ENCODE assay signal across 15 mouse cellular contexts in genomic region chr17:71014911-71015310, GRCm38 (mm10). TPM values are rescaled to one million over a fixed set of nuclear protein-coding genes. Genes with fewer than 3 reads are reported as not detected.
DNase-seq lines count a peak whose midpoint lies in the region; ATAC-seq and TF ChIP-seq lines count a peak whose summit lies in the region.
"Had no signal": no experiment of that assay in that cellular context is flagged by ENCODE, and none has a peak within 500 bp of the region (broad histone marks: within the 10 kb centered on the region; RNA-seq: fewer than 3 reads in every experiment).

No protein-coding gene starts in this region.

- H3K9me3 ChIP-seq in heart, embryonic 10.5 days = no peaks in the 10 kb centered on the region
- H3K9me3 ChIP-seq in kidney, postnatal 0 days (replicated peaks; ENCODE audit: low read length) = no peaks in the 10 kb centered on the region
- H3K9me3 ChIP-seq in heart, embryonic 14.5 days (ENCODE audit: control insufficient read depth, low read length) = no peaks in the 10 kb centered on the region
- H3K9me3 ChIP-seq: hindbrain, embryonic 15.5 days; limb, embryonic 13.5 days; liver, embryonic 15.5 days; midbrain, embryonic 13.5 days had no signal

- no peak overlapping the region for H3K4me3 ChIP-seq in heart, embryonic 10.5 days
- H3K4me3 ChIP-seq in kidney, postnatal 0 days (replicated peaks; ENCODE audit: low read depth, low read length) = no peak overlapping the region
- H3K4me3 ChIP-seq in heart, embryonic 14.5 days (ENCODE audit: control insufficient read depth in 1 of 2, insufficient read depth in 1 of 2, low read depth in 1 of 2, low read length in 2 of 2) = no peak overlapping the region
- no peak overlapping the region for H3K4me3 ChIP-seq in lung, adult 2 months (replicated peaks; ENCODE audit: extremely low read depth, low read depth, low read length)
- H3K4me3 ChIP-seq: hindbrain, embryonic 15.5 days; limb, embryonic 13.5 days; liver, embryonic 15.5 days; midbrain, embryonic 13.5 days had no signal

- H3K4me1 ChIP-seq in heart, embryonic 10.5 days = peaks cover 33% of the 10 kb centered on the region
- peaks cover 10% of the 10 kb centered on the region for H3K4me1 ChIP-seq in kidney, postnatal 0 days (replicated peaks; ENCODE audit: insufficient read depth, low read length)
- peaks cover 9 to 15% of the 10 kb centered on the region in 2 experiments for H3K4me1 ChIP-seq in heart, embryonic 14.5 days (ENCODE audit: control insufficient read depth in 2 of 2, insufficient read depth in 2 of 2, low read length in 2 of 2)
- peaks cover 3% of the 10 kb centered on the region for H3K4me1 ChIP-seq in lung, adult 2 months (ENCODE audit: control insufficient read depth, insufficient read depth, low read length)
- H3K4me1 ChIP-seq: liver, embryonic 15.5 days had no signal

- no peak for DNase-seq in heart, embryonic 10.5 days (ENCODE audit: low spot score)
- DNase-seq in heart, adult 8-10 months (ENCODE audit: low spot score) = no peak
- no peak for DNase-seq in kidney, postnatal 0 days (ENCODE audit: low spot score)
- no peak for DNase-seq in kidney, postnatal 36 days
- DNase-seq in retina, postnatal 1 day = peak; percentile 56
- no peak for DNase-seq in lung, adult 2 months
- DNase-seq: cerebellum, adult 18-20 months; right cerebral cortex, postnatal 25 days; thymus, adult 2 months had no signal

- no peak for ATAC-seq in kidney, postnatal 0 days (replicated peaks; ENCODE audit: low FRiP score, low read depth)
- ATAC-seq in heart, embryonic 14.5 days (ENCODE audit: insufficient number of reproducible peaks, insufficient read depth, low FRiP score, low read depth) = no peak
- ATAC-seq: forebrain, embryonic 14.5 days; midbrain, embryonic 13.5 days had no signal

- 40% methylated on average over 5 of the region's 5 CpGs for WGBS in heart, embryonic 10.5 days
- WGBS in kidney, postnatal 0 days = 27% methylated on average over 5 of the region's 5 CpGs
- WGBS in heart, embryonic 14.5 days = 16% methylated on average over 5 of the region's 5 CpGs
- WGBS in lung, adult 2 months = 50% methylated on average over 5 of the region's 5 CpGs

- no peak for TF ChIP-seq CTCF in kidney, postnatal 0 days (IDR thresholded peaks at IDR 0.05; ENCODE audit: low read depth)
- no peak for TF ChIP-seq CTCF in lung, adult 2 months (IDR thresholded peaks at IDR 0.05; ENCODE audit: insufficient read depth, low read length)

- H3K4me2 ChIP-seq in kidney, postnatal 0 days (ENCODE audit: low read length) = no peak overlapping the region
- H3K4me2 ChIP-seq in heart, embryonic 14.5 days (ENCODE audit: low read length) = peak overlapping the region; percentile 40
- H3K4me2 ChIP-seq: hindbrain, embryonic 15.5 days; limb, embryonic 13.5 days; liver, embryonic 15.5 days; midbrain, embryonic 13.5 days had no signal

- H3K27ac ChIP-seq in heart, embryonic 10.5 days = peak overlapping the region; percentile 77
- H3K27ac ChIP-seq in kidney, postnatal 0 days = 0 out of 2 replicates have a peak overlapping the region, but pooled peaks have one; percentile 47
- peak overlapping the region; percentile 83 for H3K27ac ChIP-seq in heart, embryonic 14.5 days (replicated peaks in 1 of 2; ENCODE audit: control insufficient read depth in 1 of 2, insufficient read depth in 1 of 2, low read depth in 2 of 2, low read length in 2 of 2)
- H3K27ac ChIP-seq: hindbrain, embryonic 15.5 days; limb, embryonic 13.5 days; liver, embryonic 15.5 days; midbrain, embryonic 13.5 days had no signal

- no peak for TF ChIP-seq POLR2A in lung, adult 2 months (IDR thresholded peaks at IDR 0.05; ENCODE audit: borderline replicate concordance, extremely low read depth, low read depth, low read length)

- H3K9ac ChIP-seq in kidney, postnatal 0 days (ENCODE audit: low read depth, low read length) = no peak overlapping the region
- H3K9ac ChIP-seq in heart, embryonic 14.5 days (ENCODE audit: low read length) = peak overlapping the region; percentile 63
- H3K9ac ChIP-seq: hindbrain, embryonic 15.5 days; limb, embryonic 13.5 days; liver, embryonic 15.5 days; midbrain, embryonic 13.5 days had no signal

- no peaks in the 10 kb centered on the region for H3K27me3 ChIP-seq in heart, embryonic 10.5 days (ENCODE audit: insufficient read depth, poor library complexity, severe bottlenecking)
- H3K27me3 ChIP-seq in kidney, postnatal 0 days (ENCODE audit: insufficient read depth, low read length) = no peaks in the 10 kb centered on the region
- H3K27me3 ChIP-seq in heart, embryonic 14.5 days (ENCODE audit: control insufficient read depth, insufficient read depth, low read length) = no peaks in the 10 kb centered on the region
- H3K27me3 ChIP-seq: hindbrain, embryonic 15.5 days; limb, embryonic 13.5 days; liver, embryonic 15.5 days; midbrain, embryonic 13.5 days had no signal

- H3K36me3 ChIP-seq in heart, embryonic 10.5 days = no peaks in the 10 kb centered on the region
- no peaks in the 10 kb centered on the region for H3K36me3 ChIP-seq in kidney, postnatal 0 days (ENCODE audit: insufficient read depth, low read length)
- H3K36me3 ChIP-seq in heart, embryonic 14.5 days (ENCODE audit: control insufficient read depth, insufficient read depth, low read length) = no peaks in the 10 kb centered on the region
- H3K36me3 ChIP-seq: hindbrain, embryonic 15.5 days; limb, embryonic 13.5 days; liver, embryonic 15.5 days; midbrain, embryonic 13.5 days had no signal

RNA-seq across cellular contexts. Expression of gene Myl12a, which starts 12.2 kb away (rescaled TPM):
- polyA plus RNA-seq in heart, embryonic 10.5 days (2016; fragmentation: Nextera tagmentation; extraction: Ambion mirVana) = 742 and 776 TPM in 2 replicates
- total RNA-seq in heart, adult 8-10 months (2022) = 1,000 to 10,000 TPM in 3 of 4 experiments, 100 to 1,000 TPM in 1; 878 to 1,206 (median 1,167) TPM
- polyA plus RNA-seq in kidney, postnatal 0 days (2015; fragmentation: Nextera tagmentation; extraction: Ambion mirVana) = 852 and 897 TPM in 2 replicates
- 746 and 761 TPM in 2 replicates for polyA plus RNA-seq in heart, embryonic 14.5 days (2014; fragmentation: Nextera tagmentation; extraction: Ambion mirVana)
- 219 and 296 TPM in 2 replicates for polyA plus RNA-seq in lung, adult 2 months (2012; rRNA removed)

RNA-seq across cellular contexts. Expression of gene Myom1, which starts 12.5 kb away (rescaled TPM):
- 109 and 198 TPM in 2 replicates for polyA plus RNA-seq in heart, embryonic 10.5 days (2016; fragmentation: Nextera tagmentation; extraction: Ambion mirVana)
- total RNA-seq in heart, adult 8-10 months (2022) = 1,000 to 10,000 TPM; 1,005 to 1,153 (median 1,086) TPM
- 2.8 and 3.0 TPM in 2 replicates for polyA plus RNA-seq in kidney, postnatal 0 days (2015; fragmentation: Nextera tagmentation; extraction: Ambion mirVana)
- polyA plus RNA-seq in heart, embryonic 14.5 days (2014; fragmentation: Nextera tagmentation; extraction: Ambion mirVana) = 273 and 300 TPM in 2 replicates
- 6.3 and 18.6 TPM in 2 replicates for polyA plus RNA-seq in lung, adult 2 months (2012; rRNA removed)
